Mouse (Mus musculus): ENCODE results near the gene Fmnl1. TPM values are rescaled to one million over a fixed set of nuclear protein-coding genes. Genes with fewer than 3 reads are reported as not detected.

Gene Fmnl1
- total RNA-seq, 2 experiments from 2014 or later: 19.8 to 20.9 TPM

Other genes starting within 250 kb of the Fmnl1 start
- under 1 TPM; 0.51 to 0.73 TPM for gene Kif18b, start 246.0 kb upstream of the Fmnl1 start, total RNA-seq (2021)
- gene C1ql1, start 224.4 kb upstream of the Fmnl1 start, total RNA-seq (2021): 10 to 100 TPM; 49.2 to 60.0 TPM
- gene Nmt1, start 142.9 kb upstream of the Fmnl1 start, total RNA-seq (2021): 100 to 1,000 TPM in 1 of 2 experiments, 10 to 100 TPM in 1; 97.0 to 100 TPM
- gene Dcakd, start 142.8 kb upstream of the Fmnl1 start, total RNA-seq (2021): 10 to 100 TPM; 44.7 to 54.1 TPM
- gene Plcd3, start 69.4 kb upstream of the Fmnl1 start, total RNA-seq (2021): 10 to 100 TPM in 1 of 2 experiments, 1 to 10 TPM in 1; 6.6 to 12.0 TPM
- gene Acbd4, start 69.4 kb upstream of the Fmnl1 start, total RNA-seq (2021): 100 to 1,000 TPM; 116 to 169 TPM
- 10 to 100 TPM; 71.1 to 83.3 TPM for gene Hexim1, start 54.9 kb upstream of the Fmnl1 start, total RNA-seq (2021)
- gene Hexim2, start 38.7 kb upstream of the Fmnl1 start, total RNA-seq (2021): 1 to 10 TPM; 2.8 to 5.6 TPM
- gene 1700023F06Rik, start 37.5 kb downstream of the Fmnl1 start, total RNA-seq (2021): under 1 TPM; 0.27 to 0.61 TPM
- gene Spata32, start 47.3 kb downstream of the Fmnl1 start, total RNA-seq (2021): not detected
- gene Map3k14, start 96.4 kb downstream of the Fmnl1 start, total RNA-seq (2021): 10 to 100 TPM in 1 of 2 experiments, 1 to 10 TPM in 1; 9.2 to 10.5 TPM
- 10 to 100 TPM; 12.4 to 13.1 TPM for gene Arhgap27, start 192.6 kb downstream of the Fmnl1 start, total RNA-seq (2021)
- gene Plekhm1, start 241.6 kb downstream of the Fmnl1 start, total RNA-seq (2021): 10 to 100 TPM; 21.3 to 22.2 TPM

Data from adrenal gland, adult 18-20 months (tissue).